Mouse (Mus musculus) midbrain, embryonic 15.5 days (tissue): ENCODE results near the gene Ttc28. TPM values are rescaled to one million over a fixed set of nuclear protein-coding genes. Genes with fewer than 3 reads are reported as not detected.

ENCODE experiments used
- ATAC-seq: fragments of 200-750 bp; cut with Nextera tagmentation; replicated peaks from 2 replicates; pipeline ENCODE4 v1.8.0; 2017; ENCODE audit warnings: moderate TSS enrichment
- H3K27ac ChIP-seq: fragments of 300-500 bp; sonication (generic); 2 replicates; pipeline ENCODE4 v1.5.1; 2015; ENCODE audit warnings: mild to moderate bottlenecking, inconsistent platforms
- H3K27me3 ChIP-seq: fragments of 300-500 bp; sonication (generic); replicated peaks from 2 replicates; pipeline ENCODE4 v1.6.1; 2015; ENCODE audit warnings: inconsistent platforms
- H3K36me3 ChIP-seq: fragments of 300-500 bp; sonication (generic); replicated peaks from 2 replicates; pipeline ENCODE4 v1.6.1; 2015; ENCODE audit warnings: inconsistent platforms
- H3K4me1 ChIP-seq: fragments of 300-500 bp; sonication (generic); 2 replicates; pipeline ENCODE4 v1.6.1; 2015; ENCODE audit warnings: inconsistent platforms
- H3K4me2 ChIP-seq: fragments of 300-500 bp; sonication (generic); 2 replicates; pipeline ENCODE4 v1.6.1; 2015; ENCODE audit warnings: inconsistent platforms, mild to moderate bottlenecking, moderate library complexity
- H3K4me3 ChIP-seq: fragments of 300-500 bp; sonication (generic); 2 replicates; pipeline ENCODE4 v1.5.1; 2015; ENCODE audit warnings: mild to moderate bottlenecking, inconsistent platforms
- H3K9ac ChIP-seq: fragments of 300-500 bp; sonication (generic); 2 replicates; pipeline ENCODE4 v1.6.1; 2015; ENCODE audit warnings: mild to moderate bottlenecking, inconsistent platforms
- H3K9me3 ChIP-seq: fragments of 300-500 bp; sonication (generic); 2 replicates; pipeline ENCODE4 v1.6.1; 2016; ENCODE audit warnings: inconsistent platforms
- WGBS: fragments of 180-500 bp; shearing (Covaris S2); methylation state at CpG from one replicate; pipeline ENCODE4 v1.1.7; 2015; ENCODE audit warnings: mixed read lengths; 5-methylcytosine and 5-hydroxymethylcytosine counted together
- polyA plus RNA-seq: library from polyadenylated mRNA; unstranded; fragments of >200 nt; fragmentation: Nextera tagmentation; extraction: Ambion mirVana; gene quantifications from 2 replicates; pipeline ENCODE4 v1.2.1, GENCODE M21; 2015

Ttc28 gene
- polyA plus RNA-seq, 1 experiment from 2014 or later = 23.8 TPM

GRCm38 (mm10) chr5:111046841-111047476 lies 167.4 kb downstream of the Ttc28 start:
- no peaks in the 10 kb centered on the region for H3K9me3 ChIP-seq
- H3K36me3 ChIP-seq = no peaks in the 10 kb centered on the region
- H3K27me3 ChIP-seq = no peaks in the 10 kb centered on the region
- no peak overlapping the region for H3K9ac ChIP-seq
- 39% methylated on average over 14 of the region's 14 CpGs for WGBS
- no peak overlapping the region for H3K4me3 ChIP-seq
- no peak for ATAC-seq
- H3K27ac ChIP-seq = peak overlapping the region; percentile 23; the same call in 1 of the 2 replicates
- H3K4me2 ChIP-seq = no peak overlapping the region
- peaks cover 65% of the 10 kb centered on the region for H3K4me1 ChIP-seq

GRCm38 (mm10) chr5:111048036-111048435 lies 168.4 kb downstream of the Ttc28 start:
- Histone ChIP-seq H3K4me1 (peaks cover 55% of the 10 kb centered on the region), H3K9me3 (no peaks in the 10 kb centered on the region), H3K36me3 (no peaks in the 10 kb centered on the region), H3K9ac (no peak overlapping the region), H3K27me3 (no peaks in the 10 kb centered on the region), H3K27ac (no peak overlapping the region), H3K4me2 (no peak overlapping the region), H3K4me3 (no peak overlapping the region)
- WGBS = 88% methylated on average over 5 of the region's 5 CpGs
- ATAC-seq = no peak

- Histone ChIP-seq H3K4me2 (no peak overlapping the region), H3K27ac (no peak overlapping the region), H3K9ac (no peak overlapping the region), H3K4me3 (no peak overlapping the region), H3K36me3 (no peaks in the 10 kb centered on the region), H3K9me3 (no peaks in the 10 kb centered on the region), H3K27me3 (no peaks in the 10 kb centered on the region), H3K4me1 (peaks cover 57% of the 10 kb centered on the region)
- 90% methylated on average over 4 of the region's 4 CpGs for WGBS
- ATAC-seq = no peak
Measured at GRCm38 (mm10) chr5:111049584-111049983, 170.0 kb downstream of the Ttc28 start.

GRCm38 (mm10) chr5:111050135-111050534 lies 170.5 kb downstream of the Ttc28 start:
- Histone ChIP-seq H3K9ac (no peak overlapping the region), H3K36me3 (no peaks in the 10 kb centered on the region), H3K9me3 (no peaks in the 10 kb centered on the region), H3K27me3 (no peaks in the 10 kb centered on the region), H3K4me2 (no peak overlapping the region), H3K4me1 (peaks cover 56% of the 10 kb centered on the region), H3K27ac (no peak overlapping the region), H3K4me3 (no peak overlapping the region)
- no peak for ATAC-seq
- 68% methylated on average over 9 of the region's 9 CpGs for WGBS

GRCm38 (mm10) chr5:111054380-111054779 lies 174.8 kb downstream of the Ttc28 start:
- peaks cover 59% of the 10 kb centered on the region for H3K4me1 ChIP-seq

GRCm38 (mm10) chr5:111054848-111055428 lies 175.3 kb downstream of the Ttc28 start:
- ATAC-seq = no peak
- Histone ChIP-seq H3K4me1 (peaks cover 58% of the 10 kb centered on the region), H3K36me3 (no peaks in the 10 kb centered on the region), H3K27ac (peak overlapping the region; percentile 76), H3K9ac (no peak overlapping the region; the same call in 1 of the 2 replicates), H3K9me3 (no peaks in the 10 kb centered on the region), H3K4me2 (peak overlapping the region; percentile 42), H3K27me3 (no peaks in the 10 kb centered on the region), H3K4me3 (peak overlapping the region; percentile 13; the same call in 1 of the 2 replicates)
- 10% methylated on average over 17 of the region's 17 CpGs for WGBS

More at GRCm38 (mm10) chr5:111054380-111054779, 174.8 kb downstream of the Ttc28 start:
- Histone ChIP-seq H3K27me3 (no peaks in the 10 kb centered on the region), H3K4me3 (no peak overlapping the region), H3K4me2 (peak overlapping the region; percentile 42; the same call in 1 of the 2 replicates), H3K36me3 (no peaks in the 10 kb centered on the region), H3K27ac (peak overlapping the region; percentile 76), H3K9ac (no peak overlapping the region), H3K9me3 (no peaks in the 10 kb centered on the region)
- 30% methylated on average over 9 of the region's 9 CpGs for WGBS
- ATAC-seq = no peak

- H3K9me3 ChIP-seq = no peaks in the 10 kb centered on the region
- H3K4me2 ChIP-seq = peak overlapping the region; percentile 42
- H3K27me3 ChIP-seq = no peaks in the 10 kb centered on the region
- 24% methylated on average over 8 of the region's 8 CpGs for WGBS
- no peak overlapping the region; the same call in 1 of the 2 replicates for H3K9ac ChIP-seq
- H3K4me3 ChIP-seq = peak overlapping the region; percentile 13; the same call in 1 of the 2 replicates
- no peaks in the 10 kb centered on the region for H3K36me3 ChIP-seq
- peak overlapping the region; percentile 76 for H3K27ac ChIP-seq
- H3K4me1 ChIP-seq = peaks cover 58% of the 10 kb centered on the region
- no peak for ATAC-seq
Measured at GRCm38 (mm10) chr5:111055507-111055906, 175.9 kb downstream of the Ttc28 start.

- Histone ChIP-seq H3K27ac (no peak overlapping the region), H3K9me3 (no peaks in the 10 kb centered on the region), H3K4me3 (no peak overlapping the region), H3K27me3 (no peaks in the 10 kb centered on the region), H3K4me2 (no peak overlapping the region), H3K36me3 (no peaks in the 10 kb centered on the region), H3K9ac (no peak overlapping the region), H3K4me1 (peaks cover 58% of the 10 kb centered on the region)
- 53% methylated on average over 7 of the region's 7 CpGs for WGBS
- ATAC-seq = peak; percentile 31; the same call in 1 of the 2 replicates
Measured at GRCm38 (mm10) chr5:111057084-111057483, 177.5 kb downstream of the Ttc28 start.

GRCm38 (mm10) chr5:111058401-111059139 lies 179.0 kb downstream of the Ttc28 start:
- no peak overlapping the region for H3K4me3 ChIP-seq
- 59% methylated on average over 22 of the region's 22 CpGs for WGBS
- ATAC-seq = no peak
- peak overlapping the region; percentile 38 for H3K27ac ChIP-seq
- peaks cover 52% of the 10 kb centered on the region for H3K4me1 ChIP-seq
- H3K27me3 ChIP-seq = no peaks in the 10 kb centered on the region
- no peak overlapping the region for H3K9ac ChIP-seq
- H3K36me3 ChIP-seq = no peaks in the 10 kb centered on the region
- H3K9me3 ChIP-seq = no peaks in the 10 kb centered on the region
- no peak overlapping the region for H3K4me2 ChIP-seq

GRCm38 (mm10) chr5:111059140-111059921 lies 179.7 kb downstream of the Ttc28 start:
- no peak overlapping the region for H3K27ac ChIP-seq
- no peak overlapping the region for H3K4me3 ChIP-seq
- WGBS = 75% methylated on average over 11 of the region's 11 CpGs
- no peaks in the 10 kb centered on the region for H3K36me3 ChIP-seq
- ATAC-seq = no peak
- H3K27me3 ChIP-seq = no peaks in the 10 kb centered on the region
- peaks cover 48% of the 10 kb centered on the region for H3K4me1 ChIP-seq
- no peaks in the 10 kb centered on the region for H3K9me3 ChIP-seq
- no peak overlapping the region for H3K4me2 ChIP-seq
- no peak overlapping the region for H3K9ac ChIP-seq

GRCm38 (mm10) chr5:111060246-111060745 lies 180.7 kb downstream of the Ttc28 start:
- no peak for ATAC-seq
- 64% methylated on average over 6 of the region's 6 CpGs for WGBS
- Histone ChIP-seq H3K4me3 (no peak overlapping the region), H3K27me3 (no peaks in the 10 kb centered on the region), H3K4me2 (no peak overlapping the region), H3K9ac (no peak overlapping the region), H3K4me1 (peaks cover 48% of the 10 kb centered on the region), H3K27ac (no peak overlapping the region), H3K36me3 (no peaks in the 10 kb centered on the region), H3K9me3 (no peaks in the 10 kb centered on the region)

- ATAC-seq = no peak
- no peaks in the 10 kb centered on the region for H3K27me3 ChIP-seq
- H3K4me2 ChIP-seq = no peak overlapping the region
- no peaks in the 10 kb centered on the region for H3K9me3 ChIP-seq
- peaks cover 44% of the 10 kb centered on the region for H3K4me1 ChIP-seq
- no peak overlapping the region for H3K4me3 ChIP-seq
- H3K27ac ChIP-seq = no peak overlapping the region
- no peaks in the 10 kb centered on the region for H3K36me3 ChIP-seq
- WGBS = 91% methylated on average over 3 of the region's 3 CpGs
- H3K9ac ChIP-seq = no peak overlapping the region
Measured at GRCm38 (mm10) chr5:111063155-111063554, 183.6 kb downstream of the Ttc28 start.
